Mouse (Mus musculus) hindbrain, embryonic 15.5 days (tissue): ENCODE measurements around the gene Pde6b. TPM values are rescaled to one million over a fixed set of nuclear protein-coding genes. Genes with fewer than 3 reads are reported as not detected.

Experiments
- ATAC-seq: fragments of 200-750 bp; cut with Nextera tagmentation; 2 replicates; pipeline ENCODE4 v1.8.0; 2017; ENCODE audit warnings: low read depth, moderate number of reproducible peaks, moderate TSS enrichment; ENCODE audit not compliant: low FRiP score
- H3K27ac ChIP-seq: fragments of 300-500 bp; sonication (generic); replicated peaks from 2 replicates; pipeline ENCODE4 v1.5.1; 2015; ENCODE audit warnings: mild to moderate bottlenecking, inconsistent platforms
- H3K27me3 ChIP-seq: fragments of 300-500 bp; sonication (generic); 2 replicates; pipeline ENCODE4 v1.6.1; 2015; ENCODE audit warnings: control low read depth, inconsistent platforms
- H3K36me3 ChIP-seq: fragments of 300-500 bp; sonication (generic); 2 replicates; pipeline ENCODE4 v1.6.1; 2015; ENCODE audit warnings: control low read depth, inconsistent platforms
- H3K4me1 ChIP-seq: fragments of 300-500 bp; sonication (generic); replicated peaks from 2 replicates; pipeline ENCODE4 v1.6.1; 2015; ENCODE audit warnings: control low read depth, inconsistent platforms
- H3K4me2 ChIP-seq: fragments of 300-500 bp; sonication (generic); 2 replicates; pipeline ENCODE4 v1.6.1; 2015; ENCODE audit warnings: moderate library complexity, mild to moderate bottlenecking, inconsistent platforms
- H3K4me3 ChIP-seq: fragments of 300-500 bp; sonication (generic); 2 replicates; pipeline ENCODE4 v1.5.1; 2015; ENCODE audit warnings: mild to moderate bottlenecking, inconsistent platforms
- H3K9ac ChIP-seq: fragments of 300-500 bp; sonication (generic); 2 replicates; pipeline ENCODE4 v1.6.1; 2015; ENCODE audit warnings: inconsistent platforms
- H3K9me3 ChIP-seq: fragments of 300-500 bp; sonication (generic); 2 replicates; pipeline ENCODE4 v1.6.1; 2016; ENCODE audit warnings: control low read depth, inconsistent platforms
- WGBS: fragments of 180-500 bp; shearing (Covaris S2); methylation state at CpG from one replicate; pipeline ENCODE4 v1.1.7; 2015; 5-methylcytosine and 5-hydroxymethylcytosine counted together
- polyA plus RNA-seq: library from polyadenylated mRNA; unstranded; fragments of >200 nt; fragmentation: Nextera tagmentation; extraction: Ambion mirVana; gene quantifications from 2 replicates; pipeline ENCODE4 v1.2.1, GENCODE M21; 2015

Pde6b gene
- polyA plus RNA-seq, 1 experiment from 2014 or later = 0.12 TPM

GRCm38 (mm10) chr5:108405460-108405859, 17.3 kb downstream of the Pde6b start:
- Histone ChIP-seq H3K4me2 (no peak overlapping the region), H3K27ac (no peak overlapping the region), H3K27me3 (no peaks in the 10 kb centered on the region), H3K9ac (no peak overlapping the region), H3K4me3 (no peak overlapping the region), H3K36me3 (no peaks in the 10 kb centered on the region), H3K9me3 (no peaks in the 10 kb centered on the region), H3K4me1 (no peaks in the 10 kb centered on the region)
- ATAC-seq = no peak
- WGBS = 67% methylated on average over 1 of the region's 1 CpGs

DNA sequence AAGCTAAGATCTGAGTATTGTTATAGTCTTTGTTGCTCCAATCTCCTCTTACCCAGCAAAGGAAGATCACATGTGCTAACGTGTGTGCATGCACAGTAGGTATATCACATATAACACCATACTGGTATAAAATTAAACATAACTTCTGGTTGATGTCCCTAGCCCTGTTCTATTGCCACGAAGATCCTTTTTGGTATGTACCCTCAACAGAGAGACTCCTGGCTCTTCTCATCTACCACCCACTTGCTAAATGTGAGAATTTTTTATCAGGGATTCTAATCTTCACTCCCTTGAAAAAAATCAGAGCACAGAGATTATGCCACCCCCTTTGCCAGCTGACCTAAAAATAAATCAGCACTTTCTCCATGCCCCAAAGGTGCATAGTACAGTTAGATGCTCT, 18.8 kb downstream of the Pde6b start:
- Histone ChIP-seq H3K27me3 (no peaks in the 10 kb centered on the region), H3K27ac (no peak overlapping the region), H3K4me1 (no peaks in the 10 kb centered on the region), H3K4me3 (no peak overlapping the region), H3K4me2 (no peak overlapping the region), H3K9me3 (no peaks in the 10 kb centered on the region), H3K36me3 (no peaks in the 10 kb centered on the region), H3K9ac (no peak overlapping the region)
- 76% methylated on average over 2 of the region's 2 CpGs for WGBS
- ATAC-seq = no peak

- Histone ChIP-seq H3K27ac (no peak overlapping the region), H3K9me3 (no peaks in the 10 kb centered on the region), H3K4me2 (no peak overlapping the region), H3K9ac (no peak overlapping the region), H3K27me3 (no peaks in the 10 kb centered on the region), H3K36me3 (no peaks in the 10 kb centered on the region), H3K4me3 (no peak overlapping the region), H3K4me1 (no peaks in the 10 kb centered on the region)
- ATAC-seq = no peak
- WGBS = 90% methylated on average over 2 of the region's 2 CpGs
Observed at GRCm38 (mm10) chr5:108414711-108415110, 26.5 kb downstream of the Pde6b start.

GRCm38 (mm10) chr5:108422741-108423140, 34.5 kb downstream of the Pde6b start:
- H3K4me3 ChIP-seq = no peak overlapping the region
- H3K9ac ChIP-seq = no peak overlapping the region
- H3K27me3 ChIP-seq = no peaks in the 10 kb centered on the region
- 84% methylated on average over 3 of the region's 3 CpGs for WGBS
- no peaks in the 10 kb centered on the region for H3K9me3 ChIP-seq
- no peak for ATAC-seq
- no peaks in the 10 kb centered on the region for H3K4me1 ChIP-seq
- no peak overlapping the region for H3K4me2 ChIP-seq
- H3K27ac ChIP-seq = no peak overlapping the region
- H3K36me3 ChIP-seq = no peaks in the 10 kb centered on the region

DNA sequence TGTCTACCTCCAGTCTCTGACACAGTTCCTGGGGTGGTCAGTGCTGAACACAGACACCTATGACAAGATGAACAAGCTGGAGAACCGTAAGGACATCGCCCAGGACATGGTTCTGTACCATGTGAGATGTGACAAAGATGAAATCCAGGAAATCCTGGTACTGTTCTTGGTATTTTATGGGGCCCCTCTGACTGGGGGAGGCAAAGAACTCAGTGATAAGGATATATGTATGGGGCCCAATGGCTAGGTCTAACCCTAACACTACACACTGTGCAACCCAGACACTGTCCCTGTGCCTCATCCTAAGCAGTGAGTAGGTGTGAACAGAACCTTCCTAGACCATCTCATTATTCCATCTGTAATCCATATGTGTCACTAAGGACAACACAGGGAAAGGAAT, 35.2 kb downstream of the Pde6b start:
- H3K9ac ChIP-seq = no peak overlapping the region
- no peaks in the 10 kb centered on the region for H3K36me3 ChIP-seq
- 88% methylated on average over 2 of the region's 2 CpGs for WGBS
- H3K27me3 ChIP-seq = no peaks in the 10 kb centered on the region
- H3K4me2 ChIP-seq = no peak overlapping the region
- no peaks in the 10 kb centered on the region for H3K4me1 ChIP-seq
- no peak for ATAC-seq
- H3K9me3 ChIP-seq = no peaks in the 10 kb centered on the region
- no peak overlapping the region for H3K4me3 ChIP-seq
- no peak overlapping the region for H3K27ac ChIP-seq

DNA sequence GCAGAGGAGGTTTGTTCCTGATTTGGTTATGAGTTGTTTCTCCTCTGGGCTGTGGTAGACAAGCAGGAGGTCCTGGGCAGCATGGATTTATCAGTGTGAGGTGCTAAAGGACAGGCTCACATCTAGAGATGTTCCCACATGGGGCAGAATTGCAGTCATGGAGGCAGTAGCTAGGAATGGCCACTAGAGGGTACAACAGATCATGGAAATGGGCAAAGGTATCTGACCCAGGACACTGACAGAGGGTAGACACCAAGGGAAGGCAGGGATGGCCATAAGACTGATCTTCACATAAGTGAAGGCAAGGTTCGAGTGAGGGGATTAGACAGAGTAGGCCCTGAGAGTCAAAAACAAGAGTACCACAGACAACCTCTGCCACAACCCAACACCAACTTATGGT, 39.0 kb downstream of the Pde6b start:
- H3K27me3 ChIP-seq = no peaks in the 10 kb centered on the region
- no peak overlapping the region for H3K4me3 ChIP-seq
- H3K36me3 ChIP-seq = peaks cover 23% of the 10 kb centered on the region
- H3K9me3 ChIP-seq = no peaks in the 10 kb centered on the region
- no peaks in the 10 kb centered on the region for H3K4me1 ChIP-seq
- no peak overlapping the region for H3K27ac ChIP-seq
- ATAC-seq = peak; percentile 42; the same call in 1 of the 2 replicates
- H3K4me2 ChIP-seq = no peak overlapping the region
- H3K9ac ChIP-seq = no peak overlapping the region
- 60% methylated on average over 1 of the region's 1 CpGs for WGBS

DNA sequence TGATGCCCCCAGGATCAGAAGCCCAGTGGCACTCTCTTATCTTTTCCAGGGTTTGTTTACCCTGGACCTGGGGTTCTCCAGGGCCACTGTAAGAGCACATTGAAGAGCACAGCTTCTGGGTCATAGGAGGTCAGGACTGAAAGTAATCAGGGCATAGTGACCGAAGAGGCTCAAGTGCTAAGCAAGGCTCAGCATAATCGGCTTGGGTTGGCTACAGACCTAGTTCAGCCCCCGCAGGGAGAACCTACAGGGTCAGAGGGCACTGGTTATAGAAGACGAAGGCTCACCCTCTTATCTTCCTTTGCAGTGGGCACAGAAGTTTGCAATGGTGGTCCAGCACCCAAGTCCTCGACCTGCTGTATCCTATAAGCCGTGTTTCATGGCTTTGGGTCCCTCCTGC, 43.0 kb downstream of the Pde6b start:
- 92% methylated on average over 6 of the region's 6 CpGs for WGBS
- Histone ChIP-seq H3K36me3 (peaks cover 29% of the 10 kb centered on the region), H3K4me3 (no peak overlapping the region), H3K27me3 (no peaks in the 10 kb centered on the region), H3K4me1 (peaks cover 13% of the 10 kb centered on the region), H3K4me2 (no peak overlapping the region), H3K9me3 (no peaks in the 10 kb centered on the region), H3K27ac (no peak overlapping the region), H3K9ac (no peak overlapping the region)
- no peak for ATAC-seq

DNA sequence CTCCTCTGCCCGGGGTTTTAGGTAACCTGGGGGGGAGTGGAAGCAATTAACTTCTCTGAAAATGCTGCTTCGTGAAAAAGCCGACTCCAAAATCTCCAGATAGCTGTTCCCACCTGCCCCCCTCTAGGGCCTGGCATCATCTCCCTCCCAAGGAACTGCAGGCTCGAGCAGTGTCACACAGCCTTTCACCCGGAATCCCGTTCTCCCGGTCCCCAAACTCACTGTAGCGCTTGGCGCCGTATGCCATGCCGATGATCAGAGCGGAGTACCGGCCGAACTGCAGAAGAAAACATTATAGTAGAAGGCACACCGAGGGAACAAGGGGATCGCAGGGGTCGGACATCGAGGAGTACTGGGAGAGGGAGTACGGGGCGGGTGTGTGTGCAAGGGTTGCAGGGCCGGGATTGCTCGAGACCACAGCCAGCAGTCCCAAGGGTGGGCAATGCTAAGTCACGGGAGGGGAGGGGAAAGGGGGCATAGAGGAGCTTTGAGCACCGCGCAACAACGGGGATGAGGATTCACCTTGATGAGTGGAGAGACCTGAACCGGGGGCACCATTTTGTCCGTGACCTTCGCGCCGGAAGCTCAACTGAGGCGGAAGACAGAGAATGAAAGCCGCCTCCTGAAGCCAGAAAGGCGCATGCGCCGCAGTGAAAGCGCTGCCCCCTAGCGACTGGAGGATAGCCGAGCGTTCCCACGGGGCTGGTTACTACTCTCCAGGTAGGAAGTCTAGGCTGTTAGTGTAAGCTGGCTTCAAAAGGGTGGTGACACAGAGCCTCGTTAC, 45.8 kb downstream of the Pde6b start, which contains the start of gene Atp5k:
TSS of gene Atp5k (minus strand) at position 645 of the 784 bp plus-strand sequence.
- Histone ChIP-seq H3K9ac (peak within 1 kb of the TSS; percentile 73), H3K27ac (peak within 1 kb of the TSS; percentile 46), H3K4me1 (peaks cover 13% of the 10 kb centered on the region), H3K4me2 (peak within 1 kb of the TSS; percentile 88), H3K4me3 (peak within 1 kb of the TSS; percentile 70), H3K36me3 (peaks cover 29% of the 10 kb centered on the region), H3K27me3 (no peaks in the 10 kb centered on the region), H3K9me3 (no peaks in the 10 kb centered on the region)
- peak; percentile 90 for ATAC-seq
- 1% methylated on average over 42 of the region's 42 CpGs for WGBS

DNA sequence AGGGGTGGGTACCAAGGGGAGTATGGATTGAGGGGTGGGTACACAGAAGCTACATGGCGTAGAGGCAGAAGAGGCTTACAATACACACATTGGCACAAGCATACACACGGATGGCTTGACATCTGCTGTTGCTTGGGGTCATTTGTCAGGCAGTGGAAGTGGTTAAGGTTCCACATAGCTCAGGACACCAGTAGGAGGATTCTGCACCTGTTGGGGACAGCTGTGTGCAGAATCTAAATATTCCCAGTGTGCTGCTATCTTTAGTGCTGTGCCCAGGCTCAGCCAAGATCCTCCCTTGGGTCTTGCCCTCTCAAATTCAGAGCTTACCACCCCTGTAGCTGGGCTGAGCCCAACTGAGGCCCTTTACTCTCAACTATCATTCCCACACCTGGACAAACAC, 47.9 kb downstream of the Pde6b start:
- 76% methylated on average over 2 of the region's 2 CpGs for WGBS

DNA sequence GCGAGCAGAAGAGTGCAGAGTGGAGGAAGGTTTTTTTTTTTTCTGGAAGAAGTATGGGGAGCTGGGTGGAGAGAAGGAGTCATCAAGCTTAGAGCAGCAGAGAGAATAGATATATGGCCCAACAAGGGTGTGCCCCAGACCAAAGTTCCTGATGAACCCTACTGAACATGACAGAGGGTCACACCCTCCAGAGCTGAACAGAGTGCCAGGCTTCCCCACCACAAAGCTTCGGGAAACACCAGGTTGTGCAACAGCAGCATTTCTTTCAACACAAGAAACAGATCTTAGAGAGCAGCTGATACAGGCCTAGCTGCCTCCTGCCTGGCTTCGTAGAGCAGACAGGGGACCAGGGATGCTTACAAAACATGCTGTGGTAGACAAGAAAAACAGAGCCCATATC, 58.8 kb downstream of the Pde6b start:
- no peak overlapping the region for H3K4me3 ChIP-seq
- no peak for ATAC-seq
- H3K27me3 ChIP-seq = peaks cover 6% of the 10 kb centered on the region; the same call in 1 of the 2 replicates

More for the DNA sequence above, 47.9 kb downstream of the Pde6b start:
- H3K9me3 ChIP-seq = no peaks in the 10 kb centered on the region
- H3K4me2 ChIP-seq = no peak overlapping the region
- H3K9ac ChIP-seq = no peak overlapping the region
- no peak overlapping the region for H3K4me3 ChIP-seq
- no peak overlapping the region for H3K27ac ChIP-seq
- peaks cover 13% of the 10 kb centered on the region for H3K4me1 ChIP-seq
- no peak for ATAC-seq
- peaks cover 14% of the 10 kb centered on the region for H3K36me3 ChIP-seq
- H3K27me3 ChIP-seq = no peaks in the 10 kb centered on the region

GRCm38 (mm10) chr5:108447857-108448256, 59.7 kb downstream of the Pde6b start:
- WGBS = 79% methylated on average over 7 of the region's 7 CpGs
- no peak overlapping the region for H3K27ac ChIP-seq
- no peaks in the 10 kb centered on the region for H3K9me3 ChIP-seq
- no peak overlapping the region for H3K4me3 ChIP-seq
- no peaks in the 10 kb centered on the region for H3K36me3 ChIP-seq
- H3K27me3 ChIP-seq = peaks cover 6% of the 10 kb centered on the region; the same call in 1 of the 2 replicates
- no peak for ATAC-seq
- H3K4me1 ChIP-seq = no peaks in the 10 kb centered on the region; the same call in 1 of the 2 replicates
- H3K9ac ChIP-seq = no peak overlapping the region
- H3K4me2 ChIP-seq = no peak overlapping the region

More for the DNA sequence above, 58.8 kb downstream of the Pde6b start:
- H3K36me3 ChIP-seq = no peaks in the 10 kb centered on the region
- 91% methylated on average over 3 of the region's 3 CpGs for WGBS
- no peak overlapping the region for H3K9ac ChIP-seq
- no peaks in the 10 kb centered on the region; the same call in 1 of the 2 replicates for H3K4me1 ChIP-seq
- H3K9me3 ChIP-seq = no peaks in the 10 kb centered on the region
- no peak overlapping the region for H3K4me2 ChIP-seq
- H3K27ac ChIP-seq = no peak overlapping the region

DNA sequence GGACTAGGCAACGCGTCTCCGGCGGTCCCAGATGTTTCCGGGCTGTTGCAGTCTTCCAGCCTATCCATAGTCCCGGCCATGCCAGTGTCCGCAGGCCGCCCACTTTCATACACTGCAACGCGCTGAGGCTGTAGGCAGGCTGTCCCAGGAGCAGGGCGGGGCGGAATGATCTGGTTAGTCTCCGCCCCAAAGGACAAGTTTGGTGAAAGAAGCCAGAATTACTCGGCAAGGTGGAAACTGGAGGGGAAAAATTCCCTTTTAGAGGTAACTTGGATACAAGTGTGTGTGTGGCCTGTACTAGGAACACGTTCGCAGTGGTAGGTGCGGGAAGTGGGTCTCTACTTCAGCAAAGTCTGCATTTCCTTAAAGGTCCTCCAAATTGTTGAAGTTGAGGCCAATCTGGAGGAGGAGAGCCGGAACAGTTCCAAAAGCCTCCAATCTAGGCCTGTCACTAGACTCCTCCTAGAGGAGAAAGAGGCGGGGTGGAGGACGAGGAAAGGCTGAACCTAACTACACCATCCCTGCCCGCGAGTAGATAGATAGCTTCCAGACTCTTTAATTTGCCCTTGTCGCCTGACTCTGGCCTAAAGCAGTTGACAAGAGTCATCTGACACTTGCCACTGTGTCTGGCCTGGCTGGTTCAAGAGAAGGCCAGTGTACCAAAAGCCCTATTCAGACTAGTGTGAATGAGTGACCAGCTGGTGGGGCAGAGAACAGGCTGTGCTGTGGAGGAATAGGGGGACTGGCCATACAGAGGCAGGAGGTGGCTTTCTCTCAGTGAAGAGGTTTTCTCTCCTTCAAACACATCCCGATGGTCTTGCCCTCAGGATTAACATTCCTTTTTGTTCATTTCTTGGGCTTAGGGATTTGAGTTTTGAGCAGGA, 60.8 kb downstream of the Pde6b start, which contains the start of gene Mfsd7a:
TSS of gene Mfsd7a (minus strand) at position 107 of the 884 bp plus-strand sequence.
- peak within 1 kb of the TSS; percentile 26 for H3K4me3 ChIP-seq
- 17% methylated on average over 24 of the region's 24 CpGs for WGBS
- H3K27ac ChIP-seq = no peak within 1 kb of the TSS
- H3K4me1 ChIP-seq = no peaks in the 10 kb centered on the region; the same call in 1 of the 2 replicates
- H3K27me3 ChIP-seq = peaks cover 6% of the 10 kb centered on the region; the same call in 1 of the 2 replicates
- peak within 1 kb of the TSS; percentile 52 for H3K4me2 ChIP-seq
- H3K36me3 ChIP-seq = no peaks in the 10 kb centered on the region
- H3K9me3 ChIP-seq = no peaks in the 10 kb centered on the region
- H3K9ac ChIP-seq = no peak within 1 kb of the TSS
- no peak for ATAC-seq
